Mouse (Mus musculus): ENCODE measurements around the gene Mrpl54.
"Not testable (repeated sequence)": the region's sequence is repeated elsewhere in the genome, so short reads cannot be mapped to it uniquely, and the experiment has no call there.

The Mrpl54 gene

DNA sequence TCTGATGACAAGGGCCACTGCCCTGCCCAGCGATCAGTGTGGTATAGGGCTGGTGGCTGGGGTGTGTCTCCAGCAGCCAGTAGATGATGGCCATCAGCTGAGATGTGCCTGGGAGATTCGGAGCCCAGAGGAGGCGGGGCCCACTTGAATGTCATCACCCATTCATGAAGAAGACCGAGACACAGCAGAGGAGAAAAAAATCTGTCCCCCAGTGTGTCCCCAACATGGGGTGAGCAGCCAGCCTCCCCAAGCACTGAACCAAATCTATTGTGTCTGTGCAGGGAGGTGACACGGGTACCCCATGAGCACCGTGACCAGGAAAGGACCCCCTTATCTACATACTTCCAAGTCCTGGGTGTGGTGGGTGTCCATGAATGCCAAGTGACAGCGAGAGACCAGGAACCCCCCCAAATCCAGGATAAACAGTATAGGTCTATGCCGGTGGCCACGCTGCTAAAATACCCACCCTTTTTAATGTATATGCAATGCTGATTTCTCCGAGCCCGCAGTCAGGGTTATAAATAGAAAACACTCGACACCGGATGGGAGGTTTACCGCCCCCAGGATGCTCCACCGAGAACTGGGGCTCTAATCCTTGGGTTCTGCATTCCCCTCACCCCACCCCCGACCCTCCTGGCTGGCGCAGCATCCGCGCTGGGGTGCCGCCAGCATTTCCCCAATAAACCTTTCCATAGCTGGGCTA, 36.8 kb downstream of the Mrpl54 start:
- DNase-seq (ENCODE audit: low spot score): peak; percentile 50

- DNase-seq (ENCODE audit: low spot score): not testable (repeated sequence)
Measured at GRCm38 (mm10) chr10:81223731-81224130, 43.0 kb downstream of the Mrpl54 start.

DNA sequence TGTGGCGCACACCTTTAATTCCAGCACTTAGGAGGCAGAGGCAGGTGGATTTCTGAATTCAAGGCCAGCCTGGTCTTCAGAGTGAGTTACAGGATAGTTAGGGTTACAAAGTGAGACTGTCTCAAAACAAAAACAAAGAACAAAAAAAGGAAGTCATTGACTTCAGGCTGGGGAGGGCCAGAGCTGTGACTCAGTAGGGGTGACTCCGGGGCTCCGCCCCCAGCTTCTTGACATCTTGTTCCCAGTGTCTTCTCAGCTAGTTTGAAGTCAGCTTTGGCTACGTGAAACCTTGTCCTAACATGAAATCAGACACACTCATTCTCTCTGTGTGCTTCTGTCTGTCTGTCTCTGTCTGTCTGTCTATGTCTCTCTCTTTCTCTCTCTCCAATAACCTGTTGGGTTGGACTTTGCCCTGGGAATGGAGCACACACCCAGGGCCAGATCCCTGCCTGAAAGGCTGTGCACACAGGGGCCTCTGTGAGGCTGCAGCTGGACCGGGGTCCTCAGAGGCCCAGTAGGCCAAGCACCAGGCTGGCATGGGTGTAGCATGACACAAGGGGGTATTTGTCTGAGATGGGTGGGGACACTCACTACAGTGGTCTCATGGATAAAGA, 45.2 kb downstream of the Mrpl54 start:
- DNase-seq (ENCODE audit: low spot score): no peak

DNA sequence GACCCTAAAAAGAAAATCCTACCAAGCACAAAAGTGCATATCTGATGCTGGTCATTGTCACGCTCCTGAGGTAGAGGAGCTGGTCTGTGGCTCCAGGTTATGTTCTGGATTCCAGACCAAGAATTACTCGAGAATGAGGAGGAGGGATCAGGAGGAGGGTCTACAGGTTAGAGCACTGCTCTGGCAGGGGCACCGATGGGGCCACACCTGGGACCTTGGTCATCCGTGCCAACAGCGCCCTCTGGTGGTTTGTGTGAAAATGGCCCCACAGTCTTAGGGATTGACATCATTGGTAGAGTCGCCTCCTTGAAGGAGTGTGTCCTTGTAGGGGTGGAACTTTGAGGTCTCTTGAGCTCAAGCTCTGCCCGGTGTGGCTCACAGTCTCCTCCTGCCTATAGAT, 48.8 kb downstream of the Mrpl54 start:
- DNase-seq (ENCODE audit: low spot score): peak; percentile 58

DNA sequence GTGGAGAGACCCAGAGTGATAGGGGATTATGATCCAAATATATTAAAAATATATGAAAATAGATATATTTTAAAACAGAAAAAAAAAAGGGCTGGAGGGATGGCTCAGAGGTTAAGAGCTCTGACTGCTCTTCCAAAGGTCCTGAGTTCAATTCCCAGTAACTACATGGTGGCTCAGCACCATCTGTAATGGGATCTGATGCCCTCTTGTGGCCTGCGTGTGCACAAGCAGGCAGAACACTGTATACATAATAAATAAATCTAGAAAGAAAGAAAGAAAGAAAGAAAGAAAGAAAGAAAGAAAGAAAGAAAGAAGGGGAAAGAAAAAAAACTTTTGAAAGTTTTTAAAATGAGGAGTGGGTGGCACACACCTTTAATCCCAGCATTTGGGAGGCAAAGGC, 49.5 kb downstream of the Mrpl54 start:
- not testable (repeated sequence) for DNase-seq (ENCODE audit: low spot score)

- no peak for DNase-seq (ENCODE audit: low spot score)
Measured at GRCm38 (mm10) chr10:81216810-81217209, 49.9 kb downstream of the Mrpl54 start.

GRCm38 (mm10) chr10:81216260-81216659, 50.5 kb downstream of the Mrpl54 start:
- DNase-seq (ENCODE audit: low spot score): no peak

All from MN1 (cell line).